Mouse (Mus musculus): Measurements from ENCODE around the gene Hspa4. TPM values are rescaled to one million over a fixed set of nuclear protein-coding genes. Genes with fewer than 3 reads are reported as not detected.

Hspa4 gene
- total and polyA plus RNA-seq, 3 experiments, result 184 to 585 (median 363) TPM

DNA sequence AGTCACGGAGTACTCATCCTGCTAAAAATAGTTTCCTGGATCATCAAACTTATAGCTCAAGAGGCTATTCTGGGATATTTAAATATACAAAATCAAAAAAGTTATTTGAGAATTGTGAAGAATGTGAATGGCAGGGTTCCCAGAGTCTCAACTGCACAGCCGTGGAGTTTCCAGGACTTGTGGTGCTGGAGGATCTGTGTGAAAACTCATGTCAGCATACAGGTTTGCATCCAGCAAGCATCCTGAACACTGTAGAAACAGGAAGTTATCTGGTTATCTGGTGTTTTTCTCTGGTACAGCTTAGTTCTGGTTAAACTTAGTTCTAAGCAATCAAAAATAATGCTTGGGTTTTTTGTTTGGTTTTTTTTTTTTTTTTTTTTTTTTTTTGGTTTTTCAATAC is 6.7 kb upstream of the Hspa4 start:
- Histone ChIP-seq H3K4me2 (ENCODE audit: insufficient read depth, low read depth, poor library complexity, severe bottlenecking) (no peak overlapping the region), H3K79me2 (replicated peaks; ENCODE audit: control insufficient read depth, extremely low read depth, insufficient read depth, poor library complexity, severe bottlenecking) (no peaks in the 10 kb centered on the region), H3K27me3 (replicated peaks) (no peaks in the 10 kb centered on the region), H3K36me3 (replicated peaks in 1 of 2; ENCODE audit: control insufficient read depth in 1 of 2, insufficient read depth in 1 of 2, low read length in 1 of 2) (no peaks in the 10 kb centered on the region), H3K9ac (ENCODE audit: insufficient read depth, low read depth) (no peak overlapping the region), H3K9me3 (replicated peaks; ENCODE audit: low read length) (no peaks in the 10 kb centered on the region), H3K4me1 (ENCODE audit: control insufficient read depth in 1 of 2, insufficient read depth in 2 of 2) (peaks cover 6 to 31% of the 10 kb centered on the region in 2 experiments; a peak in 3 of 4 replicates), H3K27ac (ENCODE audit: insufficient read depth, low read depth) (no peak overlapping the region), H3K4me3 (replicated peaks in 1 of 3; ENCODE audit: low read depth in 2 of 3, low read length in 2 of 3, poor library complexity in 1 of 3) (no peak overlapping the region)
- in situ Hi-C loops (cut with MboI; ENCODE audit: low pct_ligation_motif_present, low pct_unique_long_range_greater_than_20kb, low sequenced_read_pairs) (no loop called here), dilution Hi-C loops (cut with MboI; ENCODE audit: extremely low pct_ligation_motif_present, extremely low pct_unique_long_range_greater_than_20kb, low sequenced_read_pairs) (no loop called here)
- no peak for DNase-seq (ENCODE audit: extremely low read depth)
- TF ChIP-seq HCFC1 (IDR thresholded peaks at IDR 0.05; ENCODE audit: low read depth, low read length) (no peak), USF1 (IDR thresholded peaks at IDR 0.05; ENCODE audit: low read depth, low read length) (no peak), JUN (IDR thresholded peaks at IDR 0.05; ENCODE audit: insufficient read depth, low read depth, low read length) (no peak), ZMIZ1 (IDR thresholded peaks at IDR 0.05; ENCODE audit: low read depth, low read length) (no peak), ZC3H11A (IDR thresholded peaks at IDR 0.05; ENCODE audit: low read depth, low read length) (no peak), GABPA (IDR thresholded peaks at IDR 0.05; ENCODE audit: insufficient replicate concordance, low read depth, low read length) (no peak), MAFK (IDR thresholded peaks at IDR 0.05; ENCODE audit: insufficient replicate concordance, low read length) (no peak), UBTF (IDR thresholded peaks at IDR 0.05; ENCODE audit: low read depth, low read length) (no peak), POLR2AphosphoS2 (IDR thresholded peaks at IDR 0.05; ENCODE audit: low read depth, low read length) (no peak), CHD1 (IDR thresholded peaks at IDR 0.05; ENCODE audit: low read depth, low read length) (no peak), SIN3A (IDR thresholded peaks at IDR 0.05; ENCODE audit: low read length) (no peak), IRF4 (IDR thresholded peaks at IDR 0.05; ENCODE audit: low read depth, low read length) (no peak), SMC3 (IDR thresholded peaks at IDR 0.05; ENCODE audit: low read depth, low read length) (no peak)

GRCm38 (mm10) chr11:53304044-53304840 is 4.0 kb upstream of the Hspa4 start:
- no peaks in the 10 kb centered on the region for H3K9me3 ChIP-seq (replicated peaks; ENCODE audit: low read length)
- no peak overlapping the region for H3K27ac ChIP-seq (ENCODE audit: insufficient read depth, low read depth)
- no peak for DNase-seq (ENCODE audit: extremely low read depth)
- peaks cover 10% of the 10 kb centered on the region for H3K79me2 ChIP-seq (replicated peaks; ENCODE audit: control insufficient read depth, extremely low read depth, insufficient read depth, poor library complexity, severe bottlenecking)
- in situ Hi-C loops (cut with MboI; ENCODE audit: low pct_ligation_motif_present, low pct_unique_long_range_greater_than_20kb, low sequenced_read_pairs), result no loop called here
- 0 out of 4 replicates have a peak, but pooled peaks of 1 of the 2 experiments have one; percentile 4 for TF ChIP-seq CTCF (conservative IDR thresholded peaks at IDR 0.05 in 1 of 2, IDR thresholded peaks at IDR 0.05 in 1 of 2; ENCODE audit: low read depth in 2 of 2, low read length in 2 of 2)
- TF ChIP-seq UBTF (IDR thresholded peaks at IDR 0.05; ENCODE audit: low read depth, low read length), result no peak
- H3K9ac ChIP-seq (ENCODE audit: insufficient read depth, low read depth), result no peak overlapping the region
- no peaks in the 10 kb centered on the region for H3K36me3 ChIP-seq (replicated peaks in 1 of 2; ENCODE audit: control insufficient read depth in 1 of 2, insufficient read depth in 1 of 2, low read length in 1 of 2)
- no peaks in the 10 kb centered on the region for H3K27me3 ChIP-seq (replicated peaks)
- no peak overlapping the region for H3K4me3 ChIP-seq (replicated peaks in 1 of 3; ENCODE audit: low read depth in 2 of 3, low read length in 2 of 3, poor library complexity in 1 of 3)
- peaks cover 3 to 26% of the 10 kb centered on the region in 2 experiments; a peak in 2 of 4 replicates for H3K4me1 ChIP-seq (ENCODE audit: control insufficient read depth in 1 of 2, insufficient read depth in 2 of 2)
- H3K4me2 ChIP-seq (ENCODE audit: insufficient read depth, low read depth, poor library complexity, severe bottlenecking), result no peak overlapping the region
- dilution Hi-C loops (cut with MboI; ENCODE audit: extremely low pct_ligation_motif_present, extremely low pct_unique_long_range_greater_than_20kb, low sequenced_read_pairs), result no loop called here
